Mouse (Mus musculus): ENCODE measurements around the gene Dhrs7. TPM values are rescaled to one million over a fixed set of nuclear protein-coding genes. Genes with fewer than 3 reads are reported as not detected.

The Dhrs7 gene
- total and polyA plus RNA-seq, 3 experiments, result 7.2 to 31.6 (median 14.4) TPM

DNA sequence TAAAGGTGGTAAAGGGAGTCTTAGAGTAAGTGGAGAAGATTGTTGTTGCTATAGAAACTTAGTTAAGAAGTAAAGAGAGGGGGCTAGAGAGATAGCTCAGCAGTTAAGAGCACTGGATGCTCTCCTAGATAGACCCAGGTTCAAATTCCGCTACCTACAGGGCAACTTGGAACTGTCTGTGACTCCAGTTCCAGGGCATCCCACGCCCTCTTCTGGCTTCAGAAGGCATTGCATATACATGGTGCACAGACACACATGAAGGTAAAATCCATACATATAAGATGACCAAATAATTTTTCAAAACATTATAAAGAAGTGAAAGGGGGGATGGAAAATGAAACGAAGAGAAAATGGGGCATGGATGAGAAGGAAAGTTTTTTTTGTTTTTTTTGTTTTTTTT, 14.9 kb upstream of the Dhrs7 start:
- H3K4me3 ChIP-seq (ENCODE audit: low read depth, low read length), result no peak overlapping the region
- ATAC-seq (ENCODE audit: extremely low read depth, insufficient number of reproducible peaks, low FRiP score, poor library complexity, severe bottlenecking) (no peak), DNase-seq (ENCODE audit: low spot score) (no peak)
- no peaks in the 10 kb centered on the region for H3K9me3 ChIP-seq (replicated peaks)
- TF ChIP-seq CTCF (IDR thresholded peaks at IDR 0.05; ENCODE audit: low read depth, low read length), result 0 out of 2 replicates have a peak, but pooled peaks have one; percentile 16
- TF ChIP-seq POLR2AphosphoS5 (IDR thresholded peaks at IDR 0.05; ENCODE audit: insufficient replicate concordance, low read depth, low read length), result no peak
- no peak for TF ChIP-seq TAL1 (conservative IDR thresholded peaks at IDR 0.05; ENCODE audit: low read depth, low read length)
- H3K27me3 ChIP-seq (ENCODE audit: insufficient read depth, low read length), result peaks cover 11% of the 10 kb centered on the region
- H3K4me1 ChIP-seq (ENCODE audit: insufficient read depth, low read depth, low read length), result peaks cover 6% of the 10 kb centered on the region; the same call in 1 of the 2 replicates
- H3K36me3 ChIP-seq (replicated peaks), result no peaks in the 10 kb centered on the region

DNA sequence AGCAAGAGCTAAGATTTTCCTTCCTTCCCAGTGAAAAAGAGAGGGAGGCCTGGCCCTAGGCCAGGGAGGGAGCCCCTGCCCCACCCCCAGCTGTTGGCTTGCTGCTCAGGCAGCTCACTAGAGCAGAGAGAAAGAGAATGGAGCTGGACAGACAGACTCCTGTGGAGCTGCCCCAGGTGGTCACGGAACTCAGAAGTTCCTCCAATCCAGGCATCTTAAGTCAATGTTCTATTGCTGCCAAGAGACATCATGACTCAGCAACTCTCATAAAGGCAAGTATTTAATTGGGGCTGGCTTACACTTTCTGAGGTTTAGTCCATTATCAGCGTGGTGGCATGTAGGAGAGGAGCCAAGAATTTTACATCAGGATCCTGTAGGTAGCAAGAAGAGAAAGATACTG, 10.1 kb upstream of the Dhrs7 start:
- ATAC-seq (ENCODE audit: extremely low read depth, insufficient number of reproducible peaks, low FRiP score, poor library complexity, severe bottlenecking), result no peak
- DNase-seq (ENCODE audit: low spot score), result no peak

DNA sequence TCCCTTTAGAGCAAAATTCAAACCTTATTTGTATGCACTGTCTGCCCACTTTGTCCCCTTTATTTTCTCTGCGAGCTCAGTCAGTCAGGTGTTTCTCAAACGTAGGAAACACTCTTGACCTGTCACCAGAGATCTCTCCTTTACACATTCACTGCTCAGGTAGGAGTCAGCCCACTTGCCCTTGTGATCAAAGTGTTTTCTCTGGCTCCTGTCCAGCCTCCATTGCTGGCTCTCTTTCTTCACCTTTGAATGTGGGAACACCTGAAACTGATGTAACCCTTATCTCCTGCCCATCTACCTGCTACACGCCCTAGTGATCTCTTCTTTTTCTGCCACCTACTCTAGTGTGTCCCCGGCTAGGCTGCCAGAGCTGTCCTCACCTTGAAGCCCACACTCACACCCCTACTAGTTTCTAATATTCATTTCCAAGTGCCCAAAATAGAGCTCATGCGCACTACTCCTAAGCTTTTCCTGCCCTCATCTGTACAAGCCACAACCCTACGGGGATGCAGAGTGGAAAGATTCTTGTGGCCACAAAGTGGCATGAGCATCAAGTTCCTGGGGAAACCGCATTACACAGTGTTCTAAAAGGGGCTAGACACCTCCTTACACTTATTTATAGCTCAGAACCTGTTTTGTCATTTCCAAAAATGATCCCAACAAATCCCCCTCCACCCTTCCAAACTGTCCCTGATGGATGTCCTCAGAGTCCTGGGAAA, 9.5 kb upstream of the Dhrs7 start:
- Histone ChIP-seq H3K36me3 (replicated peaks) (no peaks in the 10 kb centered on the region), H3K4me1 (ENCODE audit: insufficient read depth, low read depth, low read length) (no peaks in the 10 kb centered on the region), H3K9me3 (replicated peaks) (no peaks in the 10 kb centered on the region), H3K4me3 (ENCODE audit: low read depth, low read length) (no peak overlapping the region), H3K27me3 (ENCODE audit: insufficient read depth, low read length) (peaks cover 5% of the 10 kb centered on the region)
- TF ChIP-seq GATA2 (IDR thresholded peaks at IDR 0.05; ENCODE audit: borderline replicate concordance, low read depth, low read length), result no peak
- no peak for TF ChIP-seq GATA1 (IDR thresholded peaks at IDR 0.05; ENCODE audit: borderline replicate concordance, low read length)
- no peak for TF ChIP-seq CTCF (IDR thresholded peaks at IDR 0.05; ENCODE audit: low read depth, low read length)
- TF ChIP-seq TAL1 (conservative IDR thresholded peaks at IDR 0.05; ENCODE audit: low read depth, low read length), result no peak
- TF ChIP-seq POLR2AphosphoS5 (IDR thresholded peaks at IDR 0.05; ENCODE audit: insufficient replicate concordance, low read depth, low read length), result no peak
- no peak for DNase-seq (ENCODE audit: low spot score)
- no peak for ATAC-seq (ENCODE audit: extremely low read depth, insufficient number of reproducible peaks, low FRiP score, poor library complexity, severe bottlenecking)

More for the DNA sequence above, 10.1 kb upstream of the Dhrs7 start:
- Histone ChIP-seq H3K36me3 (replicated peaks) (no peaks in the 10 kb centered on the region), H3K9me3 (replicated peaks) (no peaks in the 10 kb centered on the region), H3K4me3 (ENCODE audit: low read depth, low read length) (no peak overlapping the region), H3K4me1 (ENCODE audit: insufficient read depth, low read depth, low read length) (no peaks in the 10 kb centered on the region), H3K27me3 (ENCODE audit: insufficient read depth, low read length) (peaks cover 5% of the 10 kb centered on the region)
- TF ChIP-seq POLR2AphosphoS5 (IDR thresholded peaks at IDR 0.05; ENCODE audit: insufficient replicate concordance, low read depth, low read length) (no peak), GATA2 (IDR thresholded peaks at IDR 0.05; ENCODE audit: borderline replicate concordance, low read depth, low read length) (no peak), GATA1 (IDR thresholded peaks at IDR 0.05; ENCODE audit: borderline replicate concordance, low read length) (no peak), TAL1 (conservative IDR thresholded peaks at IDR 0.05; ENCODE audit: low read depth, low read length) (no peak), CTCF (IDR thresholded peaks at IDR 0.05; ENCODE audit: low read depth, low read length) (no peak)

DNA sequence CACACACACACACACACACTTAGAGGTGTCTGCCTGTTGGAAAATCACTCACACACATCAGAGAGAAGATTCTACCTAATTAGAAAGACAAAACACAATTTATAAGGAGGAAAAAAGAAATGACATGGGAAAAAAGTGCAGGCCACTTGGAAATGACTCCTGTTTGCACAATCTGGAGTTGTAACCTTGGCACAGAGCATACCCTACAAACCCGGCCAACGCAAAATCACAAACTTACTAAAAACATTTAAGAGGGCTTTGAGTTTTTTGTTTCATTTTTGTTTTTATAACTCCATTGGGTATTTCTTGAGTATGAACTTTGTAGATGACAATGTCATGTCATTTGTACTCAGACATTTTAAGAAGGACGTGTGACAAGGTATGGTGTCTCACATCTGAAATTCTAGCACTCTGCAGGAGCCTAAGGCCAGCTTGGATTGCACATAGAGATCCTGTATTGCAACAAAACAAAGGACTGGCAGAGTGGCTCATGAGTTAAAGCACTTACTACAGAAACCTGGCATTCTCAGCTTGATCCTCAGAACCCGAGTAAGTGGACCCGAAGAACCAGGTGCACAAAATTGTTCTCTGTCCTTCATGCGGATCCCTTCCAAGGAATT, 6.9 kb upstream of the Dhrs7 start:
- H3K36me3 ChIP-seq (replicated peaks), result no peaks in the 10 kb centered on the region
- no peaks in the 10 kb centered on the region for H3K9me3 ChIP-seq (replicated peaks)
- DNase-seq (ENCODE audit: low spot score) (no peak), ATAC-seq (ENCODE audit: extremely low read depth, insufficient number of reproducible peaks, low FRiP score, poor library complexity, severe bottlenecking) (no peak)
- no peak overlapping the region for H3K4me3 ChIP-seq (ENCODE audit: low read depth, low read length)
- H3K27me3 ChIP-seq (ENCODE audit: insufficient read depth, low read length), result peaks cover 2% of the 10 kb centered on the region
- TF ChIP-seq GATA2 (IDR thresholded peaks at IDR 0.05; ENCODE audit: borderline replicate concordance, low read depth, low read length) (no peak), CTCF (IDR thresholded peaks at IDR 0.05; ENCODE audit: low read depth, low read length) (no peak), POLR2AphosphoS5 (IDR thresholded peaks at IDR 0.05; ENCODE audit: insufficient replicate concordance, low read depth, low read length) (no peak), TAL1 (conservative IDR thresholded peaks at IDR 0.05; ENCODE audit: low read depth, low read length) (no peak), GATA1 (IDR thresholded peaks at IDR 0.05; ENCODE audit: borderline replicate concordance, low read length) (no peak)
- H3K4me1 ChIP-seq (ENCODE audit: insufficient read depth, low read depth, low read length), result no peaks in the 10 kb centered on the region

- H3K9me3 ChIP-seq (replicated peaks), result no peaks in the 10 kb centered on the region
- H3K4me1 ChIP-seq (ENCODE audit: insufficient read depth, low read depth, low read length), result no peaks in the 10 kb centered on the region
- H3K4me3 ChIP-seq (ENCODE audit: low read depth, low read length), result no peak overlapping the region
- DNase-seq (ENCODE audit: low spot score), result no peak
- peaks cover 2% of the 10 kb centered on the region for H3K27me3 ChIP-seq (ENCODE audit: insufficient read depth, low read length)
- ATAC-seq (ENCODE audit: extremely low read depth, insufficient number of reproducible peaks, low FRiP score, poor library complexity, severe bottlenecking), result no peak
- H3K36me3 ChIP-seq (replicated peaks), result no peaks in the 10 kb centered on the region
- TF ChIP-seq GATA1 (IDR thresholded peaks at IDR 0.05; ENCODE audit: borderline replicate concordance, low read length), result no peak
- no peak for TF ChIP-seq TAL1 (conservative IDR thresholded peaks at IDR 0.05; ENCODE audit: low read depth, low read length)
- no peak for TF ChIP-seq POLR2AphosphoS5 (IDR thresholded peaks at IDR 0.05; ENCODE audit: insufficient replicate concordance, low read depth, low read length)
- no peak for TF ChIP-seq CTCF (IDR thresholded peaks at IDR 0.05; ENCODE audit: low read depth, low read length)
- no peak for TF ChIP-seq GATA2 (IDR thresholded peaks at IDR 0.05; ENCODE audit: borderline replicate concordance, low read depth, low read length)
These were observed 6.2 kb upstream of the Dhrs7 start for GRCm38 (mm10) chr12:72670921-72671320.

- no peak for DNase-seq (ENCODE audit: low spot score)
- peaks cover 2% of the 10 kb centered on the region for H3K36me3 ChIP-seq (replicated peaks)
- H3K4me1 ChIP-seq (ENCODE audit: insufficient read depth, low read depth, low read length), result peaks cover 18% of the 10 kb centered on the region
- no peaks in the 10 kb centered on the region for H3K9me3 ChIP-seq (replicated peaks)
- TF ChIP-seq TAL1 (conservative IDR thresholded peaks at IDR 0.05; ENCODE audit: low read depth, low read length), result no peak
- no peak for TF ChIP-seq POLR2AphosphoS5 (IDR thresholded peaks at IDR 0.05; ENCODE audit: insufficient replicate concordance, low read depth, low read length)
- no peak for TF ChIP-seq GATA2 (IDR thresholded peaks at IDR 0.05; ENCODE audit: borderline replicate concordance, low read depth, low read length)
- no peak for TF ChIP-seq GATA1 (IDR thresholded peaks at IDR 0.05; ENCODE audit: borderline replicate concordance, low read length)
- no peak for TF ChIP-seq CTCF (IDR thresholded peaks at IDR 0.05; ENCODE audit: low read depth, low read length)
- H3K4me3 ChIP-seq (ENCODE audit: low read depth, low read length), result no peak overlapping the region
- peaks cover 2% of the 10 kb centered on the region for H3K27me3 ChIP-seq (ENCODE audit: insufficient read depth, low read length)
- no peak for ATAC-seq (ENCODE audit: extremely low read depth, insufficient number of reproducible peaks, low FRiP score, poor library complexity, severe bottlenecking)
These were observed 3.3 kb upstream of the Dhrs7 start for GRCm38 (mm10) chr12:72667868-72668469.

Measured in G1E (cell line).